Mouse (Mus musculus): ENCODE measurements around the gene Rce1. TPM values are rescaled to one million over a fixed set of nuclear protein-coding genes. Genes with fewer than 3 reads are reported as not detected.

The Rce1 gene
- total and polyA plus RNA-seq, 3 experiments = 32.9 to 52.1 (median 45.3) TPM

DNA sequence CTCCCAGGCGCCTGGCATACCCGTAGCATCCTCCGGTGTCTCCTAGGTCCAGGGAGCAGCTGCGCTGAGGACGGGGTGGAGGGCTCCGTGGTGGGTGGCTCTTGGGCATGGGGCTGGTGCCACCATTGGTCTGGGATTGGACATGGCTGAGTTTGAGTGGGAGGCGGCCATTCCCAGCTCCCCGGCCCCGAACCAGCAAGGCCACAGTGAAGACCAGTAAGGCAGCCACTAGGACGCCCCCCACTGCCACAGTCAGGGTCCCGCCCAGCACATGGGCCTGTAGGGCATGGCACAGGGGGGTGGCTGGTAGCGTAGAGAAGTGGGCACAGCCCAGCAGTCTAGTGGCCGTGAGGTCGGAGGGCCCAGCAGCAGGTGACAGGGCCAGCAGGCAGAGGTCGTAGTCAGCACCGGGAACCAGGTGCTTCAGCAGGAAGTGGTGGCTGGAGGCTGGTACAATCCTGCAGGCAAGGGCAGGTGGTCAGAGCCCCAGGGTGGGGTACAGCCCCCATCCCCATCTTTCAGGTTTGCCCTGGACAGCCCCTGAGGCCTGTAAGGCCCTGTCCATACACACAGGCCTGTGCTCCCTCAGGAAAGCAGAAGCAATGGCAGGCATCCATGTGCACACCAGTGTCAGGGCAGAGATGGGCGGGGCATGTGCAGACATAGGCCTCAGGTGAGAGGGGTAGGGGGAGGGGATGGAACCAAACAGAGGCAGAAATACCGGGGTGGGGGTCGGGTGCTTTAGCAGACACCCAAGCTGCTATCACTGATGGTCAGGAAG lies 13.1 kb downstream of the Rce1 start:
- Histone ChIP-seq H3K4me3 (replicated peaks in 1 of 3; ENCODE audit: low read depth in 2 of 3, low read length in 2 of 3, poor library complexity in 1 of 3) (no peak overlapping the region), H3K79me2 (replicated peaks; ENCODE audit: control insufficient read depth, extremely low read depth, insufficient read depth, poor library complexity, severe bottlenecking) (no peaks in the 10 kb centered on the region), H3K4me2 (ENCODE audit: insufficient read depth, low read depth, poor library complexity, severe bottlenecking) (no peak overlapping the region), H3K27ac (ENCODE audit: insufficient read depth, low read depth) (no peak overlapping the region), H3K36me3 (replicated peaks in 1 of 2; ENCODE audit: control insufficient read depth in 1 of 2, insufficient read depth in 1 of 2, low read length in 1 of 2) (peaks cover 0 to 40% of the 10 kb centered on the region in 2 experiments), H3K9me3 (replicated peaks; ENCODE audit: low read length) (no peaks in the 10 kb centered on the region), H3K27me3 (replicated peaks) (no peaks in the 10 kb centered on the region), H3K9ac (ENCODE audit: insufficient read depth, low read depth) (no peak overlapping the region), H3K4me1 (ENCODE audit: control insufficient read depth in 1 of 2, insufficient read depth in 2 of 2) (peaks cover 0 to 4% of the 10 kb centered on the region in 2 experiments; a peak in 1 of 4 replicates)
- DNase-seq (ENCODE audit: extremely low read depth) = no peak
- TF ChIP-seq MAX (IDR thresholded peaks at IDR 0.05; ENCODE audit: low read length) = no peak
- TF ChIP-seq KAT2A (IDR thresholded peaks at IDR 0.05; ENCODE audit: insufficient replicate concordance, low read length) = no peak
- TF ChIP-seq BHLHE40 (IDR thresholded peaks at IDR 0.05; ENCODE audit: low read depth, low read length) = no peak
- TF ChIP-seq SIN3A (IDR thresholded peaks at IDR 0.05; ENCODE audit: low read length) = no peak
- dilution Hi-C loops (cut with MboI; ENCODE audit: extremely low pct_ligation_motif_present, extremely low pct_unique_long_range_greater_than_20kb, low sequenced_read_pairs) (no loop called here), in situ Hi-C loops (cut with MboI; ENCODE audit: low pct_ligation_motif_present, low pct_unique_long_range_greater_than_20kb, low sequenced_read_pairs) (no loop called here)

DNA sequence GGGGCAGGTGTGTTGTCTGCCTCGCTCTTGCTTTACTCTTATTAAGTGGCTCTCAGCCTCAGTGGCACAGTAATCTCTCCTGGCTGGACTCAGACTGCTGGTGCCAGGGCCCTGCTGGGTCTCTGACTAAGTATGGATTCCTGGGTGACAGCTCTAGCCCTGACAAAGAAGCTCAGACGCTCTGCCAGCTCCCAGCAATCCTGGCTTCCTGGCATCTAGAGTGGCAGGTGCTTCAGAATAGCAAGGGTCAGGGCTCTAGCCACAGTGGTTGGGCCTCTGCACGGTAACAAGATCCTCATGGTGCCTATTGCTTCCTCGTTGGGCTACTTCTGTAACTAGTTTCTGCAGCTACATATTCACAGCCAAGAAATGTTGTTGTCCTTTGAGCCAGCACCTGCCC lies 15.3 kb downstream of the Rce1 start:
- Histone ChIP-seq H3K36me3 (replicated peaks in 1 of 2; ENCODE audit: control insufficient read depth in 1 of 2, insufficient read depth in 1 of 2, low read length in 1 of 2) (peaks cover 0 to 46% of the 10 kb centered on the region in 2 experiments), H3K4me3 (replicated peaks in 1 of 3; ENCODE audit: low read depth in 2 of 3, low read length in 2 of 3, poor library complexity in 1 of 3) (no peak overlapping the region), H3K79me2 (replicated peaks; ENCODE audit: control insufficient read depth, extremely low read depth, insufficient read depth, poor library complexity, severe bottlenecking) (no peaks in the 10 kb centered on the region), H3K4me1 (ENCODE audit: control insufficient read depth in 1 of 2, insufficient read depth in 2 of 2) (no peaks in the 10 kb centered on the region), H3K4me2 (ENCODE audit: insufficient read depth, low read depth, poor library complexity, severe bottlenecking) (no peak overlapping the region), H3K27me3 (replicated peaks) (no peaks in the 10 kb centered on the region), H3K27ac (ENCODE audit: insufficient read depth, low read depth) (no peak overlapping the region), H3K9ac (ENCODE audit: insufficient read depth, low read depth) (no peak overlapping the region), H3K9me3 (replicated peaks; ENCODE audit: low read length) (no peaks in the 10 kb centered on the region)
- DNase-seq (ENCODE audit: extremely low read depth) = no peak
- dilution Hi-C loops (cut with MboI; ENCODE audit: extremely low pct_ligation_motif_present, extremely low pct_unique_long_range_greater_than_20kb, low sequenced_read_pairs) = no loop called here
- in situ Hi-C loops (cut with MboI; ENCODE audit: low pct_ligation_motif_present, low pct_unique_long_range_greater_than_20kb, low sequenced_read_pairs) = no loop called here
- TF ChIP-seq ETS1 (conservative IDR thresholded peaks at IDR 0.05; ENCODE audit: low read depth, low read length) (no peak), MXI1 (IDR thresholded peaks at IDR 0.05; ENCODE audit: low read depth, low read length) (no peak), MYC (IDR thresholded peaks at IDR 0.05; ENCODE audit: low read depth, low read length) (no peak), PAX5 (IDR thresholded peaks at IDR 0.05; ENCODE audit: low read length) (no peak)

DNA sequence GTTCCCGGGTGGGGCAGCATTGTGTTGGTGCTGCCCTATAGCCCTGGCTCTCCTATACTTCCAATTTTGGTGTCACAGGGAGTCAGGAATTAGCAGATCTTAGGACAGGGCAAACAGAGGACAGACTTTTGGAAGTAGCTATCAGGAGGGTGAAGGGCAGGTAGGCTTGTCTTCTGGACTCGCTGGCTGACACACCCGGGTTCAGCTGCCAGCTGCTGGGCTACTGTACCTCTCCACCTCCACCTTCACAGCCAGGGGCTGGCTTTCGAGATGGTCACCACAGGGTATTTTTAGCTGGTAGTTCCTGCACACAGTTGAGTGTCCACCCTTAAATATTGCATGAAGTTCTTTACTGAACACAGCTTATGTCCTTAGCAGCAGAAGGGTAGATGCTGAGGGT lies 16.9 kb downstream of the Rce1 start:
- Histone ChIP-seq H3K9ac (ENCODE audit: insufficient read depth, low read depth) (no peak overlapping the region), H3K4me1 (ENCODE audit: control insufficient read depth in 1 of 2, insufficient read depth in 2 of 2) (peaks cover 0 to under 1% of the 10 kb centered on the region in 2 experiments; a peak in 1 of 4 replicates), H3K36me3 (replicated peaks in 1 of 2; ENCODE audit: control insufficient read depth in 1 of 2, insufficient read depth in 1 of 2, low read length in 1 of 2) (peaks cover 0 to 48% of the 10 kb centered on the region in 2 experiments), H3K9me3 (replicated peaks; ENCODE audit: low read length) (no peaks in the 10 kb centered on the region), H3K27me3 (replicated peaks) (no peaks in the 10 kb centered on the region), H3K4me3 (replicated peaks in 1 of 3; ENCODE audit: low read depth in 2 of 3, low read length in 2 of 3, poor library complexity in 1 of 3) (no peak overlapping the region), H3K4me2 (ENCODE audit: insufficient read depth, low read depth, poor library complexity, severe bottlenecking) (no peak overlapping the region), H3K79me2 (replicated peaks; ENCODE audit: control insufficient read depth, extremely low read depth, insufficient read depth, poor library complexity, severe bottlenecking) (no peaks in the 10 kb centered on the region), H3K27ac (ENCODE audit: insufficient read depth, low read depth) (no peak overlapping the region)
- no peak for DNase-seq (ENCODE audit: extremely low read depth)
- dilution Hi-C loops (cut with MboI; ENCODE audit: extremely low pct_ligation_motif_present, extremely low pct_unique_long_range_greater_than_20kb, low sequenced_read_pairs) (no loop called here), in situ Hi-C loops (cut with MboI; ENCODE audit: low pct_ligation_motif_present, low pct_unique_long_range_greater_than_20kb, low sequenced_read_pairs) (no loop called here)
- no peak for TF ChIP-seq IRF4 (IDR thresholded peaks at IDR 0.05; ENCODE audit: low read depth, low read length)
